Mouse (Mus musculus) lung, postnatal 4 days (tissue): Measurements from ENCODE around the gene Pspc1.
"Not testable (repeated sequence)": the region's sequence is repeated elsewhere in the genome, so short reads cannot be mapped to it uniquely, and the experiment has no call there.

ENCODE experiments used
- DNase-seq, 2 experiments: peaks; one replicate each; pipeline ENCODE4 v3.0.0; 2021

Pspc1 gene

GRCm38 (mm10) chr14:56778200-56778932, at the start of gene Pspc1:
TSS of gene Pspc1 (minus strand) at chr14:56778316.
- peak; percentile 97 to 98 for DNase-seq

GRCm38 (mm10) chr14:56824562-56824961, 46.4 kb upstream of the Pspc1 start:
- DNase-seq, result no peak

GRCm38 (mm10) chr14:56817616-56818015, 39.5 kb upstream of the Pspc1 start:
- DNase-seq, result no peak

GRCm38 (mm10) chr14:56817131-56817530, 39.0 kb upstream of the Pspc1 start:
- DNase-seq, result no peak

GRCm38 (mm10) chr14:56816541-56816940, 38.4 kb upstream of the Pspc1 start:
- DNase-seq, result no peak

- peak; percentile 84 to 86 for DNase-seq
These were observed 34.5 kb upstream of the Pspc1 start for GRCm38 (mm10) chr14:56812520-56813036.

- peak; percentile 94 to 98 for DNase-seq
These were observed 33.7 kb upstream of the Pspc1 start, which contains the start of gene Zmym5 for GRCm38 (mm10) chr14:56811701-56812339. TSS of gene Zmym5 (minus strand) at chr14:56811716.

GRCm38 (mm10) chr14:56810781-56811690, 32.9 kb upstream of the Pspc1 start:
- peak; percentile 59 to 74 for DNase-seq

GRCm38 (mm10) chr14:56793243-56793642, 15.1 kb upstream of the Pspc1 start:
- peak; percentile 43 to 57 for DNase-seq

GRCm38 (mm10) chr14:56784575-56784974, 6.5 kb upstream of the Pspc1 start:
- DNase-seq, result no peak

- DNase-seq, result no peak
These were observed 801 bp upstream of the Pspc1 start for GRCm38 (mm10) chr14:56778933-56779300.

GRCm38 (mm10) chr14:56777360-56778136, 568 bp downstream of the Pspc1 start:
- DNase-seq, result peak; percentile 77 to 79

GRCm38 (mm10) chr14:56776571-56777238, 1.4 kb downstream of the Pspc1 start:
- no peak for DNase-seq

- DNase-seq, result no peak
These were observed 2.7 kb downstream of the Pspc1 start for GRCm38 (mm10) chr14:56775416-56775815.

GRCm38 (mm10) chr14:56766438-56766837, 11.7 kb downstream of the Pspc1 start:
- not testable (repeated sequence) for DNase-seq

- DNase-seq, result not testable (repeated sequence)
These were observed 13.0 kb downstream of the Pspc1 start for GRCm38 (mm10) chr14:56765117-56765516.

- DNase-seq, result no peak
These were observed 26.8 kb downstream of the Pspc1 start for GRCm38 (mm10) chr14:56751282-56751681.

GRCm38 (mm10) chr14:56740175-56740574, 37.9 kb downstream of the Pspc1 start:
- no peak for DNase-seq

- no peak for DNase-seq
These were observed 51.6 kb downstream of the Pspc1 start for GRCm38 (mm10) chr14:56726493-56726892.

GRCm38 (mm10) chr14:56705687-56706086, 72.4 kb downstream of the Pspc1 start:
- DNase-seq, result peak in 1 of 2 experiments; percentile 28

- DNase-seq, result no peak
These were observed 75.5 kb downstream of the Pspc1 start for GRCm38 (mm10) chr14:56702644-56703043.

GRCm38 (mm10) chr14:56697836-56698235, 80.3 kb downstream of the Pspc1 start:
- DNase-seq, result no peak
